Mouse (Mus musculus) frontal cortex, adult 2 months (tissue): Measurements from ENCODE around the gene Slc6a1. TPM values are rescaled to one million over a fixed set of nuclear protein-coding genes. Genes with fewer than 3 reads are reported as not detected.
A peak's percentile ranks its signal among the peaks of the same experiment; 100 is the strongest.

Source experiments
- DNase-seq, 2 experiments: peaks; one replicate each; pipeline ENCODE4 v3.0.0; 2022; ENCODE audit warnings: low spot score in 1 of 2; ENCODE audit errors: extremely low spot score in 1 of 2
- polyA plus RNA-seq: library from polyadenylated mRNA; depleted of rRNA; stranded (reverse); fragments of >200 nt; gene quantifications from 2 replicates; pipeline ENCODE4 v1.2.3, GENCODE M21; 2012; rRNA removed

Gene Slc6a1
- polyA plus RNA-seq, 1 experiment, result 446 TPM

- DNase-seq, result peak; percentile 67 to 86
Observed at GRCm38 (mm10) chr6:114347831-114348754, 65.7 kb downstream of the Slc6a1 start.

DNA sequence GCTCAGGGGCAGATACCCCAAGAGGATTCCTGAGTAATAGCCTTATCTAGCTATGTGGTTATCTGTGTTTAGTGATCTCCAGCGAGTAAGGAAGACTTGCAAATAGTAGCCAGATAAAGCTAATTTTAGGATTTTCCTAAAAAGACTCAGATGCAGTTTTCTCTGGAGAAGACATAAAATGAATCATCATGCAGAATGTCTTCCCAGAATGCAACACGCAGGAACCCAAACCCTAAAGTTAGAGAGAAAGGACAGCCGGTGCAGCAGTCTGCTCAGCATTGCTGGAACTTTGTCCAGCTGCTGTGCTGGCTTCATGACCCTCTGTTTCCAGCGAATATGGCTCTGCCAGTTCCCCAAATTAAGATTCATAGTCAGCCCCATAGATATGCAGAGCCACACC, 72.2 kb downstream of the Slc6a1 start:
- peak in 1 of 2 experiments; percentile 67 for DNase-seq

DNA sequence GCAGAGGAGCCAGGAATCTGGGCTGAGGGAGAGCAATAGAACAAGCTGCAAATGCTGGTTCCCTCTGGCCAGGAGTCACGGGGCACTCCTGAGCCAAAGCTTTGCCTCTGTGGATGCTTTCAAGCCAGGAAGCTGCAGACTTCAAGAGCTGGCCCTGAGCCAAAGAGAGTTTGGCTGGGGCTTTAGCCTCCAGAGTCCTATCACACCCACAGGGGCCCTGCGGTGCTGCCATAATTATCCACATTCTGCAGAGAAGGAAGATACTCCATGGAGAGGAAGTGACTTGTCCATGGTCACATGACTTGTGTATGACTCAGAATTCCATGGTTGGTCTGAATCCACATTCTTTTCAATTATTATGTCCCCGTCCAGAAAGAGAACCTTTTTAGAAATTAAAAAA, 75.7 kb downstream of the Slc6a1 start:
- peak in 1 of 2 experiments; percentile 47 for DNase-seq

DNA sequence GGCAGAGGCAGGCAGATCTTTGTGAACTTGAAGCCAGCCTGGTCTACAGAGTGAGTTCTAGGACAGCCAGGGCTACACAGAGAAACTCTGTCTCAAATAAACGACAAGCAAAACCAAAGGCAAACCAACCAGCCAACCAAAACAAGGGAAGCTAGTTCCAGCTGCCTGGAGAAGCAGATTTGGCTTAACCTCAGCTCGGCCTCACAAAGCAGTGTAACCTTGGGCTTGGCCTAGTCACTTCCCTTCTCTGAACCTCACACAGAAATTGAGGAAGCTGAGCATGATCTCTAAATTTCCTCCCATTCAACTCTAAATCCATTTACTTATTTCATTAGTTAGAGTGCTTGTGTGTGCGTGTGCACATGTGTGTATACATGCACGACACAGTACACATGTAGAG, 79.9 kb downstream of the Slc6a1 start:
- DNase-seq, result no peak

DNA sequence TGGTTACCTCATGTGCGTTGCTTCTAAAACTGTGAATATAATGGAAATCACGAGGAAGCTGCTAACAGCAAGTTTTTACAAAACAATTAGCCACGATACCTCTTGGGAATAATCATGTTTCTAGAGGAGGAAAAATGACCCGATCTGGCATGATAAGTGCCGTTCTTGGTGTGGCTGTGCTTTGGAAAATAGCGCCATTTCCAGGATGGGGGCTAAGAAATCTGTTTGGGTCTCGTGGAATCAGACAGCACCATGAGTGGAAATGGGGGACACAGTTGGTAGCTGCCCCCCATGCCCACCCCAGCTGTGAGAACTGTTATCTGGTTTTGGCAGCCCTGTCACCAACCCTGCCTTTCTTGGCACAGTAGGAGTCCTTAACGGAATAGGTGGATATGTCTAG, 81.3 kb downstream of the Slc6a1 start:
- DNase-seq, result no peak

- no peak for DNase-seq
Observed at GRCm38 (mm10) chr6:114364734-114365133, 82.3 kb downstream of the Slc6a1 start.

- no peak for DNase-seq
Observed at GRCm38 (mm10) chr6:114366191-114366590, 83.8 kb downstream of the Slc6a1 start.

Other genes starting within 250 kb of the Slc6a1 start
- 169 and 196 TPM in 2 replicates for gene Atp2b2, start 240.0 kb upstream of the Slc6a1 start, polyA plus RNA-seq
- 276 and 320 TPM in 2 replicates for gene Slc6a11, start 151.4 kb upstream of the Slc6a1 start, polyA plus RNA-seq
- gene Hrh1, start 115.3 kb downstream of the Slc6a1 start, polyA plus RNA-seq, result 8.5 and 9.3 TPM in 2 replicates